ENCODE assay signal across 8 mouse cellular contexts in the genomic region with DNA sequence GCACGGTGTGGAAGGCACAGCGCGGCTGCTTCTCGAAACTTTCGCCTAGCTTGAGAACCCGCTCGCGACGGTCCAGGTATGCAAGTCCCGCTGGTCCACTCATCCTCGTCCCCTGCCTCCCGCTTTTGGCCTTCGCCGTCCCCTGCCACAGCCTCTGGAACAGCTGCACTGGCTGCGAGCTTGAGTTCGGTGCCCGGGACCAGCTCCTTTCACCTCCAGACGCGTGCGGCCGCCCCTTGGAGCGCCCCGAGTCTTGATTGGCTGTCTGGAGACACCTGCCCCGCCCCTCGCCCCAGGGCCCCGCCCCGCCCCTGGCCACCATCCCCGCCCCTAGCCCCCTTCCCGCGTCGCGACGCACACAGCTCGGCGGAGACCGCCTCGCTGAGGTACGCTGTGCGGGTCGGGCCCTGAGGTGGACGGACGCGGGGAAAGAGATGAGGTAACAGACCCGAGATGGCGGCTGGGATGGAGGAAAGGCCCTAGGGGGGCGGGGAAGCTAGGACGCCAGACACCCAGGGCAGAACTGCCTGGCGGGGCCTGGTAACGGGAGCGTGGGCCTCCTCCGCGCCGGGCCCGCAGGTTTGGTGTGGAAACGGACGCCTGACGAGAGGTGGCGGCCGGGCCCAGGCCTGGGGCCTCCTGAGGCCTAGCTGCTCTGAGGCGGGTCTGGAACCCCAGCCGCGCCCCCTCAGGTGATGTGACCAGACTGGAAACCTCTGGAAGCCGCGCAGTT. TPM values are rescaled to one million over a fixed set of nuclear protein-coding genes. Genes with fewer than 3 reads are reported as not detected.
DNase-seq lines count a peak whose midpoint lies in the region; ATAC-seq lines count a peak whose summit lies in the region.

A gene (plus strand): TSS at position 332 of the 733 bp plus-strand sequence.

- peak; percentile 90 for DNase-seq in Muller cell, postnatal 12 days (ENCODE audit: inconsistent ontology term)
- peak; percentile 82 for DNase-seq in cerebellum, adult 9-10 months
- peak; percentile 92 for DNase-seq in hindbrain, embryonic 10.5 days (ENCODE audit: low spot score)
- peak; percentile 83 for DNase-seq in layer of hippocampus, adult 9-11 months
- peak; percentile 64 for DNase-seq in ovary, postnatal 10 days (ENCODE audit: low spot score)
- DNase-seq in thymus, postnatal 0 days (ENCODE audit: low spot score), result peak; percentile 89

- peaks cover 16% of the 10 kb centered on the region for H3K4me1 ChIP-seq in hindbrain, embryonic 10.5 days (replicated peaks)
- peaks cover 8% of the 10 kb centered on the region for H3K4me1 ChIP-seq in lung, embryonic 16.5 days (replicated peaks; ENCODE audit: control insufficient read depth, insufficient read depth, low read length)

- under 1% methylated on average over 64 of the region's 64 CpGs for WGBS in hindbrain, embryonic 10.5 days
- under 1% methylated on average over 63 of the region's 64 CpGs for WGBS in lung, embryonic 16.5 days

- no peaks in the 10 kb centered on the region for H3K9me3 ChIP-seq in hindbrain, embryonic 10.5 days
- H3K9me3 ChIP-seq in lung, embryonic 16.5 days (ENCODE audit: control insufficient read depth, low read length), result no peaks in the 10 kb centered on the region

- H3K4me3 ChIP-seq in hindbrain, embryonic 10.5 days, result peak within 1 kb of the TSS; percentile 85
- peak within 1 kb of the TSS; percentile 96 for H3K4me3 ChIP-seq in lung, embryonic 16.5 days (ENCODE audit: low read length)

- H3K27me3 ChIP-seq in hindbrain, embryonic 10.5 days (ENCODE audit: insufficient read depth, poor library complexity, severe bottlenecking), result peaks cover 20% of the 10 kb centered on the region
- peaks cover 3% of the 10 kb centered on the region; the same call in 1 of the 2 replicates for H3K27me3 ChIP-seq in lung, embryonic 16.5 days (ENCODE audit: control insufficient read depth, insufficient read depth, low read depth, low read length)

- H3K4me2 ChIP-seq in lung, embryonic 16.5 days (ENCODE audit: low read depth, low read length), result peak within 1 kb of the TSS; percentile 91

- ATAC-seq in frontal cortex, adult (ENCODE audit: low TSS enrichment), result peak; percentile 96
- peak; percentile 99 for ATAC-seq in lung, embryonic 16.5 days (ENCODE audit: low read depth)

- peak within 1 kb of the TSS; percentile 93 for H3K27ac ChIP-seq in hindbrain, embryonic 10.5 days
- H3K27ac ChIP-seq in lung, embryonic 16.5 days (ENCODE audit: low read length), result no peak within 1 kb of the TSS; the same call in 1 of the 2 replicates

- peak within 1 kb of the TSS; percentile 93 for H3K9ac ChIP-seq in lung, embryonic 16.5 days (ENCODE audit: low read length)

- peaks cover 18% of the 10 kb centered on the region; the same call in 1 of the 2 replicates for H3K36me3 ChIP-seq in hindbrain, embryonic 10.5 days
- H3K36me3 ChIP-seq in lung, embryonic 16.5 days (ENCODE audit: control insufficient read depth, insufficient read depth, low read length), result no peaks in the 10 kb centered on the region

RNA-seq across cellular contexts. Expression of the gene that starts here (rescaled TPM):
- 52.4 and 66.8 TPM in 2 replicates for polyA plus RNA-seq in hindbrain, embryonic 10.5 days (2016; fragmentation: Nextera tagmentation; extraction: Ambion mirVana)
- polyA plus RNA-seq in lung, embryonic 16.5 days (2015; fragmentation: Nextera tagmentation; extraction: Ambion mirVana), result 29.8 and 30.9 TPM in 2 replicates
- polyA plus RNA-seq in thymus, postnatal 0 days (2015; fragmentation: Nextera tagmentation; extraction: Ambion mirVana), result 20.4 and 22.8 TPM in 2 replicates
